Mouse (Mus musculus) spleen, postnatal 4 days (tissue): ENCODE data around the gene Rufy2.

Source experiments
- DNase-seq, 2 experiments: peaks; one replicate each; pipeline ENCODE4 v3.0.0; 2022; ENCODE audit warnings: low spot score in 2 of 2

Rufy2 gene

GRCm38 (mm10) chr10:62980039-62980954, at the start of gene Rufy2:
Gene Rufy2, plus strand, starts transcription at chr10:62980223.
- DNase-seq, result peak; percentile 77 to 94

GRCm38 (mm10) chr10:62932381-62932780, 47.6 kb upstream of the Rufy2 start:
- DNase-seq, result no peak

GRCm38 (mm10) chr10:62944975-62945580, 34.9 kb upstream of the Rufy2 start:
- no peak for DNase-seq

GRCm38 (mm10) chr10:62946738-62947471, 33.1 kb upstream of the Rufy2 start, which contains the start of gene Dna2:
Gene Dna2, plus strand, starts transcription at chr10:62947026.
- DNase-seq, result peak; percentile 74 to 85

GRCm38 (mm10) chr10:62948551-62948950, 31.5 kb upstream of the Rufy2 start:
- peak in 1 of 2 experiments; percentile 31 for DNase-seq

- no peak for DNase-seq
Measured at GRCm38 (mm10) chr10:62963956-62964355, 16.1 kb upstream of the Rufy2 start.

- no peak for DNase-seq
Measured at GRCm38 (mm10) chr10:62965796-62966195, 14.2 kb upstream of the Rufy2 start.

- no peak for DNase-seq
Measured at GRCm38 (mm10) chr10:62966291-62966690, 13.7 kb upstream of the Rufy2 start.

- no peak for DNase-seq
Measured at GRCm38 (mm10) chr10:62971821-62972220, 8.2 kb upstream of the Rufy2 start.

- DNase-seq, result no peak
Measured at GRCm38 (mm10) chr10:62979667-62980038, 370 bp upstream of the Rufy2 start.

- no peak for DNase-seq
Measured at GRCm38 (mm10) chr10:62984072-62984471, 4.0 kb downstream of the Rufy2 start.

- DNase-seq, result no peak
Measured at GRCm38 (mm10) chr10:62984495-62984894, 4.5 kb downstream of the Rufy2 start.

GRCm38 (mm10) chr10:62987341-62987740, 7.3 kb downstream of the Rufy2 start:
- peak; percentile 62 to 83 for DNase-seq

- no peak for DNase-seq
Measured at GRCm38 (mm10) chr10:62990636-62991035, 10.6 kb downstream of the Rufy2 start.

GRCm38 (mm10) chr10:62993991-62994390, 14.0 kb downstream of the Rufy2 start:
- DNase-seq, result no peak

- peak; percentile 65 to 74 for DNase-seq
Measured at GRCm38 (mm10) chr10:63000584-63000983, 20.6 kb downstream of the Rufy2 start.

- no peak for DNase-seq
Measured at GRCm38 (mm10) chr10:63003252-63003651, 23.2 kb downstream of the Rufy2 start.

- no peak for DNase-seq
Measured at GRCm38 (mm10) chr10:63004556-63004955, 24.5 kb downstream of the Rufy2 start.

GRCm38 (mm10) chr10:63008193-63008592, 28.2 kb downstream of the Rufy2 start:
- no peak for DNase-seq

GRCm38 (mm10) chr10:63010268-63010667, 30.2 kb downstream of the Rufy2 start:
- DNase-seq, result no peak

GRCm38 (mm10) chr10:63011556-63011955, 31.5 kb downstream of the Rufy2 start:
- DNase-seq, result no peak

- DNase-seq, result no peak
Measured at GRCm38 (mm10) chr10:63013476-63013875, 33.5 kb downstream of the Rufy2 start.
